Comparison of ENCODE assay signal across 8 mouse cellular contexts in the genomic region with DNA sequence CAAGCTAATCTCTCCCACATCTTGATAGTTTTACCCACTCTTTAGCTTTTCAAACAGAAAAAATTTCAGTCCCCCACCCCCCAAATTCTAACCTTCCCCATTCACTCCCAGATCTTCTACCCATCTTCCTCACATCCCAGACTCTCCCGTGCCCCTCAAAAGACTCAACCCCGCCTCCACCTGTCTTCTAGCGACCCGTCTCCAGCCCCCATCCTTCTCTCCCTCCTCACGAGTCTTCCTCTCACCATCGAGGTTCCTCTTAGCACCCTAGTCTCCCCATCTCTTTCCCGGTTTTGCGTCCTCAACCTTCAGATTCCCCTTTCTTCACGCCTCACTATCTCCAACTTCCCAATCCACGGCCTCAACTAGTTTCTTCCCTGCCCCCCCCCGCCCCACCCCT. TPM values are rescaled to one million over a fixed set of nuclear protein-coding genes. Genes with fewer than 3 reads are reported as not detected.
DNase-seq lines count a peak whose midpoint lies in the region; ATAC-seq and TF ChIP-seq lines count a peak whose summit lies in the region.

No protein-coding gene starts in this region.

- no peak for TF ChIP-seq CTCF in kidney, adult 2 months (conservative IDR thresholded peaks at IDR 0.05; ENCODE audit: insufficient read depth, insufficient read length, low read depth, low read length)
- no peak for TF ChIP-seq CTCF in MEL (IDR thresholded peaks at IDR 0.05 in 2 of 3, conservative IDR thresholded peaks at IDR 0.05 in 1 of 3; ENCODE audit: control insufficient read depth in 1 of 3, insufficient read depth in 1 of 3, low read depth in 2 of 3, low read length in 3 of 3, poor library complexity in 1 of 3, severe bottlenecking in 1 of 3)

- TF ChIP-seq EP300 in MEL (IDR thresholded peaks at IDR 0.05; ENCODE audit: low read depth in 1 of 2, low read length in 2 of 2): no peak

- no peak for ATAC-seq in liver, embryonic 11.5 days (replicated peaks; ENCODE audit: low FRiP score)
- no peak for ATAC-seq in stomach, embryonic 16.5 days (ENCODE audit: insufficient read depth, low FRiP score)

- TF ChIP-seq RAD21 in MEL (IDR thresholded peaks at IDR 0.05; ENCODE audit: low read depth, low read length): no peak

- peaks cover 16% of the 10 kb centered on the region for H3K4me1 ChIP-seq in kidney, adult 2 months (ENCODE audit: control insufficient read depth, insufficient read depth, low read length)
- H3K4me1 ChIP-seq in MEL (ENCODE audit: control insufficient read depth in 1 of 2, insufficient read depth in 2 of 2, low read length in 2 of 2): peaks cover 12 to 15% of the 10 kb centered on the region in 2 experiments; a peak in 3 of 4 replicates
- H3K4me1 ChIP-seq in forebrain, embryonic 10.5 days: peaks cover 49% of the 10 kb centered on the region
- H3K4me1 ChIP-seq in liver, embryonic 11.5 days (replicated peaks; ENCODE audit: control insufficient read depth, insufficient read depth, low read length): peaks cover 23% of the 10 kb centered on the region
- peaks cover 19% of the 10 kb centered on the region for H3K4me1 ChIP-seq in stomach, embryonic 16.5 days (ENCODE audit: control insufficient read depth, insufficient read depth, low read length)

- no peak for DNase-seq in kidney, adult 2 months
- DNase-seq in kidney, postnatal 25 days: no peak
- DNase-seq in MEL (ENCODE audit: low read depth, low spot score): peak; percentile 33
- peak; percentile 17 for DNase-seq in forebrain, embryonic 10.5 days (ENCODE audit: extremely low spot score, low spot score)
- DNase-seq in liver, embryonic 11.5 days (ENCODE audit: low spot score): no peak
- no peak for DNase-seq in adrenal gland, postnatal 36 days
- no peak for DNase-seq in left cerebral cortex, adult 18-20 months (ENCODE audit: low spot score in 2 of 2)

- peak overlapping the region; percentile 94 for H3K9ac ChIP-seq in MEL (ENCODE audit: control insufficient read depth, low read depth, low read length, poor library complexity, severe bottlenecking)
- peak overlapping the region; percentile 82 for H3K9ac ChIP-seq in liver, embryonic 11.5 days (ENCODE audit: low read depth, low read length)
- H3K9ac ChIP-seq in stomach, embryonic 16.5 days (ENCODE audit: low read length): peak overlapping the region; percentile 91

- H3K4me2 ChIP-seq in liver, embryonic 11.5 days: peak overlapping the region; percentile 96
- H3K4me2 ChIP-seq in stomach, embryonic 16.5 days (ENCODE audit: low read depth, low read length): peak overlapping the region; percentile 82

- no peaks in the 10 kb centered on the region for H3K36me3 ChIP-seq in kidney, adult 2 months (ENCODE audit: control insufficient read depth, insufficient read depth, low read length)
- peaks cover 0 to 15% of the 10 kb centered on the region in 2 experiments; a peak in 2 of 4 replicates for H3K36me3 ChIP-seq in MEL (ENCODE audit: control insufficient read depth in 1 of 2, insufficient read depth in 2 of 2, low read length in 2 of 2)
- peaks cover 1% of the 10 kb centered on the region for H3K36me3 ChIP-seq in forebrain, embryonic 10.5 days (replicated peaks)
- H3K36me3 ChIP-seq in liver, embryonic 11.5 days (ENCODE audit: control insufficient read depth, insufficient read depth, low read length): no peaks in the 10 kb centered on the region
- no peaks in the 10 kb centered on the region for H3K36me3 ChIP-seq in stomach, embryonic 16.5 days (ENCODE audit: control insufficient read depth, insufficient read depth, low read length)

- H3K4me3 ChIP-seq in kidney, adult 2 months (ENCODE audit: insufficient read depth, low read depth, low read length): peak overlapping the region; percentile 98
- peak overlapping the region; percentile 77 to 99 for H3K4me3 ChIP-seq in MEL (ENCODE audit: control insufficient read depth in 1 of 2, insufficient read depth in 1 of 2, low read depth in 2 of 2, low read length in 2 of 2)
- peak overlapping the region; percentile 79 for H3K4me3 ChIP-seq in forebrain, embryonic 10.5 days
- peak overlapping the region; percentile 75 for H3K4me3 ChIP-seq in liver, embryonic 11.5 days (ENCODE audit: low read depth, low read length)
- peak overlapping the region; percentile 78 for H3K4me3 ChIP-seq in stomach, embryonic 16.5 days (replicated peaks; ENCODE audit: low read length)

- H3K27ac ChIP-seq in kidney, adult 2 months (ENCODE audit: insufficient read depth, low read depth, low read length): no peak overlapping the region
- no peak overlapping the region for H3K27ac ChIP-seq in MEL (ENCODE audit: control insufficient read depth, low read depth, low read length)
- H3K27ac ChIP-seq in forebrain, embryonic 10.5 days: peak overlapping the region; percentile 95
- no peak overlapping the region for H3K27ac ChIP-seq in liver, embryonic 11.5 days (ENCODE audit: low read depth, low read length)
- H3K27ac ChIP-seq in stomach, embryonic 16.5 days (ENCODE audit: low read length): peak overlapping the region; percentile 70; the same call in 1 of the 2 replicates

- 3% methylated on average over 11 of the region's 11 CpGs for WGBS in kidney, adult 2 months
- under 1% methylated on average over 11 of the region's 11 CpGs for WGBS in forebrain, embryonic 10.5 days
- 3% methylated on average over 11 of the region's 11 CpGs for WGBS in liver, embryonic 11.5 days
- WGBS in stomach, embryonic 16.5 days: 2% methylated on average over 11 of the region's 11 CpGs

- H3K27me3 ChIP-seq in kidney, adult 2 months (replicated peaks; ENCODE audit: control insufficient read depth, insufficient read depth, low read length): no peaks in the 10 kb centered on the region
- H3K27me3 ChIP-seq in MEL (ENCODE audit: control insufficient read depth in 1 of 2, insufficient read depth in 2 of 2, low read length in 2 of 2): no peaks in the 10 kb centered on the region
- no peaks in the 10 kb centered on the region for H3K27me3 ChIP-seq in forebrain, embryonic 10.5 days (ENCODE audit: poor library complexity, severe bottlenecking)
- H3K27me3 ChIP-seq in liver, embryonic 11.5 days (replicated peaks; ENCODE audit: control insufficient read depth, insufficient read depth, low read length): no peaks in the 10 kb centered on the region
- H3K27me3 ChIP-seq in stomach, embryonic 16.5 days (ENCODE audit: control insufficient read depth, insufficient read depth, low read length): no peaks in the 10 kb centered on the region

- no peaks in the 10 kb centered on the region for H3K9me3 ChIP-seq in MEL (replicated peaks; ENCODE audit: insufficient read depth, low read length)
- H3K9me3 ChIP-seq in forebrain, embryonic 10.5 days: no peaks in the 10 kb centered on the region
- no peaks in the 10 kb centered on the region for H3K9me3 ChIP-seq in liver, embryonic 11.5 days (ENCODE audit: control insufficient read depth, low read length)
- no peaks in the 10 kb centered on the region for H3K9me3 ChIP-seq in stomach, embryonic 16.5 days (replicated peaks; ENCODE audit: control insufficient read depth, low read length)

- peaks cover 8% of the 10 kb centered on the region for H3K79me2 ChIP-seq in MEL (ENCODE audit: control insufficient read depth, insufficient read depth, low read length, poor library complexity)

- TF ChIP-seq POLR2A in kidney, adult 2 months (IDR thresholded peaks at IDR 0.05; ENCODE audit: low read depth, low read length): no peak
- TF ChIP-seq POLR2A in MEL (IDR thresholded peaks at IDR 0.05; ENCODE audit: control insufficient read depth in 1 of 2, insufficient read depth in 1 of 2, low read depth in 1 of 2, low read length in 2 of 2, poor library complexity in 1 of 2): no peak

RNA-seq across cellular contexts. Expression of gene Lrrc42, which starts 0.8 kb away (rescaled TPM):
- 10.5 and 11.7 TPM in 2 replicates for polyA plus RNA-seq in kidney, adult 2 months (2012; rRNA removed)
- 8.6 and 9.3 TPM in 2 replicates for total RNA-seq in MEL (2012; rRNA removed)
- 10 to 100 TPM in 1 of 2 experiments, not detected in 1; 48.9 TPM for polyA plus RNA-seq in MEL (2012; ENCODE audit: insufficient read depth in 1 of 2, insufficient read length in 2 of 2, low read depth in 1 of 2, low replicate concordance in 2 of 2, missing spikeins in 1 of 2)
- 89.5 and 95.6 TPM in 2 replicates for polyA plus RNA-seq in forebrain, embryonic 10.5 days (2016; fragmentation: Nextera tagmentation; extraction: Ambion mirVana)
- 40.7 and 41.1 TPM in 2 replicates for polyA plus RNA-seq in liver, embryonic 11.5 days (2014; fragmentation: Nextera tagmentation; extraction: Ambion mirVana)
- polyA plus RNA-seq in stomach, embryonic 16.5 days (2015; fragmentation: Nextera tagmentation; extraction: Ambion mirVana): 52.7 TPM in 2 replicates
- total RNA-seq in adrenal gland, postnatal 36 days (2021): 10 to 100 TPM; 28.8 to 30.5 TPM
- total RNA-seq in left cerebral cortex, adult 18-20 months (2021): 10 to 100 TPM; 29.7 to 32.0 TPM

RNA-seq across cellular contexts. Expression of gene Hspb11, which starts 0.9 kb away (rescaled TPM):
- 4.2 and 7.1 TPM in 2 replicates for polyA plus RNA-seq in kidney, adult 2 months (2012; rRNA removed)
- total RNA-seq in MEL (2012; rRNA removed): 11.2 and 12.4 TPM in 2 replicates
- 10 to 100 TPM in 1 of 2 experiments, not detected in 1; 16.8 TPM for polyA plus RNA-seq in MEL (2012; ENCODE audit: insufficient read depth in 1 of 2, insufficient read length in 2 of 2, low read depth in 1 of 2, low replicate concordance in 2 of 2, missing spikeins in 1 of 2)
- 20.6 and 23.2 TPM in 2 replicates for polyA plus RNA-seq in forebrain, embryonic 10.5 days (2016; fragmentation: Nextera tagmentation; extraction: Ambion mirVana)
- polyA plus RNA-seq in liver, embryonic 11.5 days (2014; fragmentation: Nextera tagmentation; extraction: Ambion mirVana): 14.8 and 16.0 TPM in 2 replicates
- 28.1 and 39.1 TPM in 2 replicates for polyA plus RNA-seq in stomach, embryonic 16.5 days (2015; fragmentation: Nextera tagmentation; extraction: Ambion mirVana)
- total RNA-seq in adrenal gland, postnatal 36 days (2021): 10 to 100 TPM; 15.8 to 26.7 TPM
- 10 to 100 TPM; 17.8 to 18.6 TPM for total RNA-seq in left cerebral cortex, adult 18-20 months (2021)

RNA-seq across cellular contexts. Expression of gene Ldlrad1, which starts 43.5 kb away (rescaled TPM):
- polyA plus RNA-seq in kidney, adult 2 months (2012; rRNA removed): not detected in 2 replicates
- 0.15 TPM in 1 of 2 replicates, not detected in the other for total RNA-seq in MEL (2012; rRNA removed)
- not detected for polyA plus RNA-seq in MEL (2012; ENCODE audit: insufficient read depth in 1 of 2, insufficient read length in 2 of 2, low read depth in 1 of 2, low replicate concordance in 2 of 2, missing spikeins in 1 of 2)
- polyA plus RNA-seq in forebrain, embryonic 10.5 days (2016; fragmentation: Nextera tagmentation; extraction: Ambion mirVana): not detected in 2 replicates
- polyA plus RNA-seq in liver, embryonic 11.5 days (2014; fragmentation: Nextera tagmentation; extraction: Ambion mirVana): not detected in 2 replicates
- not detected in 2 replicates for polyA plus RNA-seq in stomach, embryonic 16.5 days (2015; fragmentation: Nextera tagmentation; extraction: Ambion mirVana)
- total RNA-seq in adrenal gland, postnatal 36 days (2021): not detected
- total RNA-seq in left cerebral cortex, adult 18-20 months (2021): not detected

RNA-seq across cellular contexts. Expression of gene Dio1, which starts 54.4 kb away (rescaled TPM):
- polyA plus RNA-seq in kidney, adult 2 months (2012; rRNA removed): 70.0 and 72.9 TPM in 2 replicates
- not detected in 2 replicates for total RNA-seq in MEL (2012; rRNA removed)
- under 1 TPM in 1 of 2 experiments, not detected in 1; 0.13 TPM for polyA plus RNA-seq in MEL (2012; ENCODE audit: insufficient read depth in 1 of 2, insufficient read length in 2 of 2, low read depth in 1 of 2, low replicate concordance in 2 of 2, missing spikeins in 1 of 2)
- not detected in 2 replicates for polyA plus RNA-seq in forebrain, embryonic 10.5 days (2016; fragmentation: Nextera tagmentation; extraction: Ambion mirVana)
- polyA plus RNA-seq in liver, embryonic 11.5 days (2014; fragmentation: Nextera tagmentation; extraction: Ambion mirVana): 0.12 TPM in 1 of 2 replicates, not detected in the other
- polyA plus RNA-seq in stomach, embryonic 16.5 days (2015; fragmentation: Nextera tagmentation; extraction: Ambion mirVana): 0.39 and 0.80 TPM in 2 replicates
- total RNA-seq in adrenal gland, postnatal 36 days (2021): not detected
- total RNA-seq in left cerebral cortex, adult 18-20 months (2021): not detected

Comparison
In these comparisons a context has a peak if more than half of its experiments do, and no peak if none do; other contexts are left out.
1. DNase-seq: peak in MEL (single experiment) and forebrain, embryonic 10.5 days (single experiment); none in kidney, adult 2 months (single experiment), kidney, postnatal 25 days (0 of 2), liver, embryonic 11.5 days (single experiment), adrenal gland, postnatal 36 days (0 of 2) and left cerebral cortex, adult 18-20 months (0 of 2).
2. H3K27ac ChIP-seq: peak in forebrain, embryonic 10.5 days (single experiment) and stomach, embryonic 16.5 days (single experiment); none in kidney, adult 2 months (single experiment), MEL (single experiment) and liver, embryonic 11.5 days (single experiment).
3. Peak in every context shown above with its lines, with median percentiles within 50 percentile points of each other: H3K4me3 ChIP-seq and H3K9ac ChIP-seq.